Mouse (Mus musculus): Measurements from ENCODE around the gene Ppm1g. TPM values are rescaled to one million over a fixed set of nuclear protein-coding genes. Genes with fewer than 3 reads are reported as not detected.

Gene Ppm1g
- 10 to 100 TPM; 72.6 to 78.5 TPM for total RNA-seq (2021)
- long read RNA-seq, experiment 1, transcript Ppm1g-201 (10 exons, 2,307 nt): major isoform, 80 of 89 reads
- long read RNA-seq, experiment 1, partial matches to known transcripts: 2 of 89 reads
- long read RNA-seq, experiment 1, other reads (novel, unspliced or antisense): 7 of 89 reads
- long read RNA-seq, experiment 2, transcript Ppm1g-201 (10 exons, 2,307 nt): major isoform, 67 of 81 reads
- long read RNA-seq, experiment 2, partial matches to known transcripts: 3 of 81 reads
- long read RNA-seq, experiment 2, other reads (novel, unspliced or antisense): 10 of 81 reads

DNA sequence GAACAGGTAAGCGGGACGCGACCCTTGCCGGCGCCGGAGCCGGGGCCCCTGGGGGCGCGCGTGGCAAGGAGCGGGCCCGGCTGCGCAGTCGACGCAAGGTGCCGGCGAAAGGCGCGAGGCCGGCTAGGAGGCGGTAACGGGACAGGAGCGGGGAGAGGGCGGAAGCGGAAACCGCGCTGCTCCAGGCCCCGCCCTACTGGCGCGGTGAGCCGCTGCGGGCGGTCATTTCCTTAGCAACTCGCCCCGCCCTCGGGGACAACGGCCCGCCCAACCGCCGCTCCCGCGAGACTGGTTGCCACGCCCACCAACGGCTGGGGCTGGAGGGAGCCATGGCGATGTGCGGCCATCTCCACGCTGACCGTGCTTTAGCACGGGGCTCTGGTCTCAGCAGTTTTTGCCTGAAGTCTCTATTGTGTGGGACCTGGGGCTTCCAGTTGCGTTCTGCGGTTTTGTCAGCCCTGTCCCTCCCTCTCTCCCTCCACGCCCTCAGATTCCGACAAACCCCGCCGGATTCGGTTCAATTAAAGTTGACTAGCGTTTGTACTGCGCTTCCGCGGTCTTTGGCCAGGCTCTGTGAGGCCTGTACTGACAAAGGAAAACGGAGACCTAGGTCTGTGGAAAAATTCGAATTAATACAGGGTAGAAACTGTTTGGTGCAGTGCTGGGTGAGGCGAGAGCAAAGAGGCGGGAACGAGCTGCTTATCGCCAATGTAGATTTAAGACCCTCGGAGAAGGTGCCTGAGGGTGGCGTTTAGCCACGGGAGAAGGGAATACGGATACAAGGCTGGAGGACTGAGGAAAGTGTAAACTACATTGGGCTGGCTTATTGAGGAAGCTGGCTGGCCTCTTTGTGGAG, at the start of gene Ppm1g:
TSS of gene Ppm1g (minus strand) at position 240 of the 856 bp plus-strand sequence.
- intact Hi-C loops (cut with DNase I): loop anchor here (1.0 kb wide), 1 partner anchor 20 kb away; the partner anchor contains the start of gene Nrbp1
- Histone ChIP-seq H3K4me3 (peak within 1 kb of the TSS; percentile 97), H3K27ac (peak within 1 kb of the TSS; percentile 90)
- TF ChIP-seq CTCF (IDR thresholded peaks at IDR 0.05): no peak
- peak; percentile 97 for DNase-seq (ENCODE audit: extremely low spot score in 1 of 2, low spot score in 2 of 2)

DNA sequence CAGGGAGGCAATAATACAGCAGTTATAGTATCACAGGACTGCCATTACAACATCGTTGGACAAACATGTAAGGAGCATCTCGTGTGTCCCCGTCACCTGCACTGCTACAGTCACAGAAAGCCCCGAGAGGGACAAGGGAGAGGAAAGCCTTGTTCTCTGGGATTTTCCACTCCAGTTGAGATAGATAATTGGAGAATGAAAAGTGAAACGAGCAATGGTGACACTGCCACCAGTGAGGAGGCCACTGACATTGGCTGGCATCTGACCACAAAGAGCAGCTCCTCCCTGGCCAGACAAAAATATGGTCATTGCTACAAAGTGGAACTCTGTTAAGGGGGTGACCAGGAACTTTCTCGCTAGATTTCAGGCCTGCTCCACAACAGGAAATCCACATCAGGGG, 47.2 kb upstream of the Ppm1g start:
- H3K4me3 ChIP-seq: no peak overlapping the region
- intact Hi-C loops (cut with DNase I): no loop called here
- no peak overlapping the region for H3K27ac ChIP-seq
- no peak for DNase-seq (ENCODE audit: extremely low spot score in 1 of 2, low spot score in 2 of 2)
- no peak for TF ChIP-seq CTCF (IDR thresholded peaks at IDR 0.05)

- Histone ChIP-seq H3K4me3 (no peak overlapping the region), H3K27ac (no peak overlapping the region)
- no peak for DNase-seq (ENCODE audit: extremely low spot score in 1 of 2, low spot score in 2 of 2)
- TF ChIP-seq CTCF (IDR thresholded peaks at IDR 0.05): no peak
- intact Hi-C loops (cut with DNase I): no loop called here
Observed at GRCm38 (mm10) chr5:31266101-31266500, 45.6 kb upstream of the Ppm1g start.

DNA sequence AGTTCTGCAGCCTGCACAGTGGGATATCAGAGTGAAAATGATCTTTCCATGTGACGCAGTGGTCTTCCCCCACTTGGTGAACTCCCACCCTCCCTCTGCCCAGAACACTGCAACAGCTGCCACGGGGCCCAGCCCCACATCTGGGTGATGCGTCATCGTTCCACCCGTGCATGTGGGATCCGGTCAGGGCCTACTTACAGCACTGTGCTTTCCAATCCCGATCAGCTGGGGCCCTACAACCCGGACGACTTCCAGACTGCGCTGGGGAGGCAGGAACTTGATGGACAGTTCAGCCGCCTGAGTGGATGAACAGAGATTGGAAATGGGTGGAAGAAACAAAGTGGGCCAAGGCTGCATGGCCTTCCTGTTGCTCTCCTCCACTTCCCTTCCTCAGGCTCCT, 37.1 kb upstream of the Ppm1g start:
- no peak for DNase-seq (ENCODE audit: extremely low spot score in 1 of 2, low spot score in 2 of 2)
- H3K4me3 ChIP-seq: no peak overlapping the region
- intact Hi-C loops (cut with DNase I): no loop called here
- no peak for TF ChIP-seq CTCF (IDR thresholded peaks at IDR 0.05)
- H3K27ac ChIP-seq: no peak overlapping the region

- Histone ChIP-seq H3K27ac (no peak overlapping the region), H3K4me3 (no peak overlapping the region)
- no peak for DNase-seq (ENCODE audit: extremely low spot score in 1 of 2, low spot score in 2 of 2)
- no peak for TF ChIP-seq CTCF (IDR thresholded peaks at IDR 0.05)
- intact Hi-C loops (cut with DNase I): no loop called here
Observed at GRCm38 (mm10) chr5:31255971-31256370, 35.5 kb upstream of the Ppm1g start.

DNA sequence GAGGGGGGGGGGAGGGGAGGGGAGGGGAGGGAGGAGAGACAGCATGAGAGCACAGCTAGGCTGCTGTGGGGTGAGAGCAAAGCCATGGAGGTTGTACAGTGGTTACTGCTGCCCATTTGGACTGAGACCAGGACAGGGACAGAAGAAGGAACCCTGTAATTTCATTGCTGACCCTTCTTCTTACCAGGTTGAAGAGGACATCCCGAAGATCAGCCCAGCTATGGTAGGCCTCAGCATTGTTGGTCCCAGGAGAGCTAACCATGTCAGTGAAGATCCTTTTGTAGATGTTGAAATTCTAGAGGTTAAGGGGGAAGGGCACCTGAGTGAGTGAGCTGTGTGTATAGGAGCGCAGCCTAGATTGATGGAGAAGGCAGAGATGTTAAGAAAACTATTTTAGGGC, 34.9 kb upstream of the Ppm1g start:
- intact Hi-C loops (cut with DNase I): no loop called here
- no peak for DNase-seq (ENCODE audit: extremely low spot score in 1 of 2, low spot score in 2 of 2)
- no peak for TF ChIP-seq CTCF (IDR thresholded peaks at IDR 0.05)
- H3K27ac ChIP-seq: no peak overlapping the region
- H3K4me3 ChIP-seq: no peak overlapping the region

DNA sequence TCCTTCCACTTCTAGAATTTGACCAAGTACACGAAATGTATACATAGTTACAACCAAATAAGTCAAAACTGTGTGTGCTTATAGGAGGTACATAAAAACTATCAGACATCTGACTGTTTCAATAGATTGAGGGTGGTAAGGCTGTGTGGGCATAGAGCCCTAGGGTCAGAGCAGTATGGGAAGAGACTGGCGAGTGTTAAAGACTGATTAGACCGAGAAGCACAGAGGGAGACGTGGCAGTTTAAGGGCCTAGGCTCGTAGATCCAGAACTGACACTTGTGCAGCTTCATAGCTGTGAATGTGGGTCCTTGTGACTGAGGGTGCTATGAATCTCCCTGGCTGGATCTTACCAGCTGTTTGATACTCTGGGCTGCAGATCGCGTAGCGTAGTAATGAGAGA, 34.4 kb upstream of the Ppm1g start:
- Histone ChIP-seq H3K4me3 (no peak overlapping the region), H3K27ac (peak overlapping the region; percentile 16; the same call in 1 of the 2 replicates)
- TF ChIP-seq CTCF (IDR thresholded peaks at IDR 0.05): no peak
- intact Hi-C loops (cut with DNase I): no loop called here
- DNase-seq (ENCODE audit: extremely low spot score in 1 of 2, low spot score in 2 of 2): no peak

- intact Hi-C loops (cut with DNase I): no loop called here
- peak overlapping the region; percentile 44; the same call in 1 of the 2 replicates for H3K27ac ChIP-seq
- H3K4me3 ChIP-seq: no peak overlapping the region
- TF ChIP-seq CTCF (IDR thresholded peaks at IDR 0.05): no peak
- no peak for DNase-seq (ENCODE audit: extremely low spot score in 1 of 2, low spot score in 2 of 2)
Observed at GRCm38 (mm10) chr5:31254452-31254851, 34.0 kb upstream of the Ppm1g start.

DNA sequence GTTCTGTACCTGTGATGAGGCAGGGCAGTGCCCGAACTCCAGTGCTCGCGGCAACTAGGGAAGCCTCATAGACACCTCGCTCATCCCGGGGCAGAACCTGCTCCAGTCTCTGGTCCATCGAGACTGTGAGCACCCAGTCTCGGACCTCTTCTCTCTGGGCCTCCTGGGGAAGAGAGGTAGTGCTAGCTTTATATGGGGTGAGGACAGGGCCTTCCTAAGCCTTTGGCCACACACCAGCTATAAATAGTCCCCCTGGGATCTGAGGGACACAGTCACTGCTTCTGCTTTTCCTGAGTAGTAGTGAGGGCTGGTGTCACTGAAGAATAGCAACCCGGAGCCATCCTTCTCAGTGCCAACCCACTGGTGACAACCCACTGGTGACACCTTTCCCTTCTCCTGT, 33.3 kb upstream of the Ppm1g start:
- TF ChIP-seq CTCF (IDR thresholded peaks at IDR 0.05): no peak
- DNase-seq (ENCODE audit: extremely low spot score in 1 of 2, low spot score in 2 of 2): no peak
- no peak overlapping the region for H3K4me3 ChIP-seq
- intact Hi-C loops (cut with DNase I): no loop called here
- H3K27ac ChIP-seq: peak overlapping the region; percentile 44; the same call in 1 of the 2 replicates

DNA sequence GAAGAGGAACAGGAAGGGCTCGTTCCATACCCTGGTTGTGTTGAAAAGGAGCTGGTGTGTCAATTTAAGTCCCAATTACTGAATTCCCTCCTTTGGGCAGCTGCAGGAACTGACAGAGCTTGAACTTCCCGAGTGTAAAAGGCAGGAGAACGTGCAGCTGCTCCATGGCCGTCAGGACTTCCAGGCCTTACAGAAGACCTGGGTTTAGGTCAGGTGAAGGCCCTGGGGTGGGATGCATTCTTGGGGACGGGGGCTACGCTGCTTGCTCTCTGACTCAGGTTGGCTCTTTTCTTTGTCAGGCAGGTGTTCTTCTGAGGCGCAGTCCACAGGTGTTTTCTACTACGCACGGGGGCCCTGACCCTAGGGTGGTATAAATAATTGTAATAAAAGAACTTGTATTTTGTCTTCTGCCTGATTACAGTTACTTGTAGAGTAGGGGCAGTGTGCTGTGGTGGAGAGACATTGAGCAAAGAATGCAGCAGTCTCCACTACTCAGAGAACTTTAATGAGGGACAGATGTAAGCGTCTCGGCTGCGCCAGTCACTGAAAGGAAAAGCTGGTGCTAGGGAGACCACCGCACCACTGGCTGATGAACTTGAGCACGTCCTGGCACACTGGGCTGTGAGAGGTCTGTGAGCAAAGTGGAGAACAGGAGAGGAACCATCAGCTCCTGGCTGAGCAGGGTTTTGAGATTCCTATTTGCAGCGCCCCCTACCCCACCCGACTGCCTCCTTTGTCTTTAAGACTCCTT, 32.5 kb upstream of the Ppm1g start:
- intact Hi-C loops (cut with DNase I): no loop called here
- TF ChIP-seq CTCF (IDR thresholded peaks at IDR 0.05): no peak
- Histone ChIP-seq H3K27ac (no peak overlapping the region), H3K4me3 (no peak overlapping the region)
- no peak for DNase-seq (ENCODE audit: extremely low spot score in 1 of 2, low spot score in 2 of 2)

- no peak for TF ChIP-seq CTCF (IDR thresholded peaks at IDR 0.05)
- H3K27ac ChIP-seq: no peak overlapping the region; the same call in 1 of the 2 replicates
- intact Hi-C loops (cut with DNase I): no loop called here
- DNase-seq (ENCODE audit: extremely low spot score in 1 of 2, low spot score in 2 of 2): no peak
- no peak overlapping the region for H3K4me3 ChIP-seq
Observed at GRCm38 (mm10) chr5:31252151-31252550, 31.7 kb upstream of the Ppm1g start.
